Mouse (Mus musculus) myocyte (in vitro differentiated cells): ENCODE data around the gene Aff1. TPM values are rescaled to one million over a fixed set of nuclear protein-coding genes. Genes with fewer than 3 reads are reported as not detected.

Experiments
- H3K27me3 ChIP-seq: one replicate; pipeline ENCODE4 v1.6.1; 2011; ENCODE audit not compliant: control insufficient read depth, insufficient read depth, insufficient read length
- H3K36me3 ChIP-seq: one replicate; pipeline ENCODE4 v1.6.1; 2011; ENCODE audit not compliant: control insufficient read depth, insufficient read depth
- H3K4me2 ChIP-seq: one replicate; pipeline ENCODE4 v1.6.1; 2011; ENCODE audit warnings: low read depth, control low read depth
- H3K4me3 ChIP-seq: one replicate; pipeline ENCODE4 v1.5.1; 2011; ENCODE audit warnings: mild to moderate bottlenecking, control low read depth, moderate library complexity
- H3K79me2 ChIP-seq: one replicate; pipeline ENCODE4 v1.6.1; 2011; ENCODE audit not compliant: control insufficient read depth, insufficient read depth
- H3ac ChIP-seq: one replicate; pipeline ENCODE4 v1.6.1; 2011; ENCODE audit not compliant: control insufficient read depth, insufficient read length
- CEBPB ChIP-seq: IDR thresholded peaks from 2 replicates; pipeline ENCODE4 v1.6.1; 2011; ENCODE audit warnings: mild to moderate bottlenecking, moderate library complexity; ENCODE audit not compliant: poor library complexity, insufficient read depth, severe bottlenecking
- E2F4 ChIP-seq: IDR thresholded peaks from one replicate; pipeline ENCODE4 v1.6.1; 2011; ENCODE audit warnings: mild to moderate bottlenecking, control low read depth, moderate library complexity; ENCODE audit not compliant: insufficient read depth
- MAX ChIP-seq: IDR thresholded peaks from one replicate; pipeline ENCODE4 v1.6.1; 2011; ENCODE audit warnings: low read depth, mild to moderate bottlenecking, control low read depth
- MYOD1 ChIP-seq, 3 experiments: IDR thresholded peaks; one replicate each; pipeline ENCODE4 v1.6.1; 2011; ENCODE audit warnings: control low read depth in 2 of 3, low read depth in 2 of 3, mild to moderate bottlenecking in 2 of 3, moderate library complexity in 1 of 3; ENCODE audit not compliant: insufficient read length in 2 of 3, control insufficient read depth in 1 of 3
- MYOG ChIP-seq, 3 experiments: IDR thresholded peaks; one replicate each; pipeline ENCODE4 v1.6.1; 2011; ENCODE audit warnings: control low read depth in 2 of 3, low read depth in 2 of 3, mild to moderate bottlenecking in 2 of 3; ENCODE audit not compliant: insufficient read length in 2 of 3, control insufficient read depth in 1 of 3, insufficient read depth in 1 of 3
- POLR2A ChIP-seq: IDR thresholded peaks from one replicate; pipeline ENCODE4 v1.6.1; 2011; ENCODE audit warnings: low read depth, mild to moderate bottlenecking, control low read depth, moderate library complexity; ENCODE audit not compliant: insufficient read length
- POLR2AphosphoS2 ChIP-seq: IDR thresholded peaks from one replicate; pipeline ENCODE4 v1.6.1; 2011; ENCODE audit warnings: low read depth, control low read depth; ENCODE audit not compliant: insufficient read length
- REST ChIP-seq: IDR thresholded peaks from one replicate; pipeline ENCODE4 v1.6.1; 2011; ENCODE audit warnings: mild to moderate bottlenecking, control low read depth, moderate library complexity; ENCODE audit not compliant: insufficient read depth, insufficient read length
- SRF ChIP-seq: IDR thresholded peaks from one replicate; pipeline ENCODE4 v1.6.1; 2011; ENCODE audit warnings: low read depth; ENCODE audit not compliant: control insufficient read depth, insufficient read length
- TCF12 ChIP-seq: IDR thresholded peaks from one replicate; pipeline ENCODE4 v1.6.1; 2011; ENCODE audit warnings: mild to moderate bottlenecking, control low read depth; ENCODE audit not compliant: poor library complexity, insufficient read depth, severe bottlenecking
- TCF3 ChIP-seq: IDR thresholded peaks from one replicate; pipeline ENCODE4 v1.6.1; 2011; ENCODE audit warnings: low read depth, control low read depth; ENCODE audit not compliant: insufficient read length
- USF1 ChIP-seq: IDR thresholded peaks from one replicate; pipeline ENCODE4 v1.6.1; 2011; ENCODE audit warnings: low read depth, mild to moderate bottlenecking, control low read depth, moderate library complexity
- polyA plus RNA-seq: library from polyadenylated mRNA; unstranded; fragments of >200 nt; fragmentation: generic; extraction: Trizol; gene quantifications from one replicate; pipeline ENCODE4 v1.2.1, GENCODE M21; 2012; ENCODE audit warnings: missing spikeins

Aff1 gene
- polyA plus RNA-seq, 1 experiment: 16.4 TPM

DNA sequence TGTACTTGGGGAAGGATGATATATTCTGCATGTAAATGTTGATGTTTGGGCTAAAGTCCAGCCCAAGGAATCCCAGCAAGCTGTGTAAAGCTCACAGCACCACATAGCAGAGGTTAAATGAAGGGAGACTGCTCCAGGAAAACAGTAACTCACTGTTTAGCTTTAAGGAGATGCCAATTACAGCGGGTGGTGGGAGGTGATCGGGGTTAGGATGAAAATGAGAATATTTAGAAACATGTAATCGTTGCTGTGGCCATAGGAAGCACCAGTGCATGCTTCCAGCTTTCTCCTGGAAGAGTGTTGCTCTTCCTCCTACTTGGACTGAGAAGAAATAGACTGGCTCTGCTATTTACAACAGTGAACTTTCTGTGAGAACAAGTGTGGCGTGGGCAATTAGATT is 80.1 kb downstream of the Aff1 start:
- TF ChIP-seq TCF12 (no peak), POLR2AphosphoS2 (no peak), SRF (no peak), TCF3 (no peak)
- no peak overlapping the region for H3K4me3 ChIP-seq
- H3K4me2 ChIP-seq: peak overlapping the region; percentile 90
- H3ac ChIP-seq: no peak overlapping the region
- no peaks in the 10 kb centered on the region for H3K36me3 ChIP-seq
- peaks cover 86% of the 10 kb centered on the region for H3K79me2 ChIP-seq
- H3K27me3 ChIP-seq: no peaks in the 10 kb centered on the region

DNA sequence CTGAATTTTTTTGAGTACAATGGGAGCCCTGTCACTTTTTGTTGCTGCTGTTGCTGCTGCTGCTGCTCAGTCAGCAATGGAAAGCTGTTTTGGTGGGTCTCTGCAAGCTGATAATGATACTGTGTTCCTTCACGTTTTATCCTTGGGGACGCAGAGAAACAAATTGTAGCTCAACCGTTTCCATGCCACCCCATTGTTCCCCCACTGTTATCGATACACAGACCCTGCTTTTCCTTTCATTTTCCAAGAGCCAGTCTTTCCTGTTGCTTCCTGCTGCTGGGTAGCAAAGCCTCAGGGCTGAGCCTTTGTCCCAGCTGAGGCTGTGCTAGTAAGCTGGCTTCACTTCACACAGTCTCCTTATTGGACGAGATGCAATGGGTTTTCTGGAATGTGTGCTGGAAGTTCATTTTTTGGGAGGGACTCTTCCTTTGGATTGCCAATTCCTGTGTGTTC is 81.0 kb downstream of the Aff1 start:
- TF ChIP-seq POLR2AphosphoS2 (no peak), TCF12 (no peak), CEBPB (no peak), E2F4 (no peak), MYOD1 (IDR thresholded peaks at IDR 0.05; ENCODE audit: control insufficient read depth in 1 of 3, insufficient read length in 2 of 3, low read depth in 2 of 3) (no peak), MYOG (IDR thresholded peaks at IDR 0.05; ENCODE audit: control insufficient read depth in 1 of 3, insufficient read depth in 1 of 3, insufficient read length in 2 of 3, low read depth in 2 of 3) (no peak), TCF3 (no peak), SRF (no peak), REST (no peak), MAX (no peak), POLR2A (no peak), USF1 (no peak)
- Histone ChIP-seq H3ac (no peak overlapping the region), H3K36me3 (no peaks in the 10 kb centered on the region), H3K4me2 (peak overlapping the region; percentile 90), H3K79me2 (peaks cover 86% of the 10 kb centered on the region), H3K27me3 (no peaks in the 10 kb centered on the region), H3K4me3 (no peak overlapping the region)

DNA sequence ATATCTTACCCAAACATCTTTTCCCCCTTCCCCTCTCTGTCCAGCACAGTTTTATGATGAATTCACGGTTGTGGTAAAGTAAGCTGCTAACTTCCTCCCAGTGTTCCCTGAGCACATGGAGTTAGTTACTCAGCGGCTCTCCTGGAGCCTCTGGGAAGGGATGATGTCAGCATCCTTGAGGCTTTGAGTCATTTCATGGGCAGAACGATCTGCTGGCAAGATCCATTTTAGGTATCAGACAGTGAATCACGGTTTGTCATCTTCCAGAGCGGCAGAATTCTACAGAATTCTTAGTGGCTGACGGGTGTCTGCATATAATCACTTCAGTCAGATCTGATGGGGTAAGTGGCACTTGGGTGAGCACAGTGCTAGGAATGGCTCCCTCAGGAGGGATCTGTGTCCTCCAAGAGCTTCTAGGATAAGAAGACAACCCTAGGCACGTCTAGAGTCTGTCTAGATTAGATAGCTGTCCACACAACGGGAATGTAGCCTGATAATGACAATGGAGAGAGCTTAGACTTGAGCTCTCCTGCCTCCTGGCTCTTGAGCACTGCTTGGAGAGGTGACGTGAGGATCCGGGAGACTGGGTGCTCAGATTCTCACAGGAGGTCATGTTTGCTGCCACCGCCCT is 82.6 kb downstream of the Aff1 start:
- H3K4me2 ChIP-seq: peak overlapping the region; percentile 90
- TF ChIP-seq SRF (peak; percentile 42), MYOG (IDR thresholded peaks at IDR 0.05; ENCODE audit: control insufficient read depth in 1 of 3, insufficient read depth in 1 of 3, insufficient read length in 2 of 3, low read depth in 2 of 3) (no peak), CEBPB (0 out of 2 replicates have a peak, but pooled peaks have one; percentile 15), MAX (peak; percentile 94)

DNA sequence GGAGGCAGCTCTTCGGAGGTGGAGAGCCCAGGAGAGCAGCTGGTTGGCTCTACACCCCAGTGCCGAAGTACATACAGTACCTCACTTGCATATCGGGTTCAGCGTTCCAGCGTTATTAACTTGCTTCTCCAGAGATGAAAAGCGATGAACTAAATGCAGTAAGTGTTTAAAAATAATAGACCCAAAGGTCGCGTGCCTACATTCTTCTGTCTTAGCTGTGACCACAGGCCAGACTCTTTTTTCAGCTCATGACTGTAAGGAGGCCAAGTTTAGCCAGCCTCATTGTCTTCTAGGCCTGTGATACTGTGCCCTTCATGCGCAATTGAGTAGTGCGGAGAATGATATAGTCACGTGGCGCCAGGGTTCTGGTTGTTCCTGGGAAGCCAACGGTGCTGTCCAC is 83.3 kb downstream of the Aff1 start:
- Histone ChIP-seq H3ac (no peak overlapping the region), H3K4me2 (peak overlapping the region; percentile 90), H3K36me3 (no peaks in the 10 kb centered on the region), H3K27me3 (no peaks in the 10 kb centered on the region), H3K4me3 (peak overlapping the region; percentile 7), H3K79me2 (peaks cover 85% of the 10 kb centered on the region)
- TF ChIP-seq USF1: peak; percentile 84
- no peak for TF ChIP-seq POLR2A

More for the DNA sequence above, 82.6 kb downstream of the Aff1 start:
- Histone ChIP-seq H3K4me3 (peak overlapping the region; percentile 7), H3K79me2 (peaks cover 85% of the 10 kb centered on the region), H3K27me3 (no peaks in the 10 kb centered on the region), H3K36me3 (no peaks in the 10 kb centered on the region), H3ac (no peak overlapping the region)

DNA sequence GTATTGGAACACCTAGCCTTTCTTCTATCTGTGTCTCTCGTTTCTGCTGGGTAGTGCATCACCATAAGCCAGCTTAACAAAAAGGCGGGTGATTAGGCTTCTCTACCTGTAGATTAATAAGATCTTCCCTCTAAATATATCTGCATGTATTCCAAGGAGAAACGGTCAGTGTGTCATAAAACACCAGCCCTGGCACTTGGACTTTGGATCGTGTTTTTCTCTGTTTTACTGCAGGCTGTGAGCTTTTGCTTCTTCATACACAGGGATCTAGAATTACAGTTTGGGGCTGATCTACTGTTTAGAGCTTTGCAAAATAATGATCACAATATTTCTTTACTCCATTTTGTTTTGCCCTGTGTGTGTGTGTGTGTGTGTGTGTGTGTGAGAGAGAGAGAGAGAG is 84.7 kb downstream of the Aff1 start:
- H3K79me2 ChIP-seq: peaks cover 85% of the 10 kb centered on the region
- H3K4me3 ChIP-seq: no peak overlapping the region
- peak overlapping the region; percentile 41 for H3K4me2 ChIP-seq
- no peaks in the 10 kb centered on the region for H3K27me3 ChIP-seq
- no peak overlapping the region for H3ac ChIP-seq
- TF ChIP-seq POLR2AphosphoS2 (no peak), E2F4 (no peak), MAX (no peak), SRF (no peak), MYOG (IDR thresholded peaks at IDR 0.05; ENCODE audit: control insufficient read depth in 1 of 3, insufficient read depth in 1 of 3, insufficient read length in 2 of 3, low read depth in 2 of 3) (no peak), CEBPB (no peak), MYOD1 (IDR thresholded peaks at IDR 0.05; ENCODE audit: control insufficient read depth in 1 of 3, insufficient read length in 2 of 3, low read depth in 2 of 3) (no peak), TCF3 (no peak), TCF12 (no peak), REST (no peak), POLR2A (no peak), USF1 (no peak)
- no peaks in the 10 kb centered on the region for H3K36me3 ChIP-seq

DNA sequence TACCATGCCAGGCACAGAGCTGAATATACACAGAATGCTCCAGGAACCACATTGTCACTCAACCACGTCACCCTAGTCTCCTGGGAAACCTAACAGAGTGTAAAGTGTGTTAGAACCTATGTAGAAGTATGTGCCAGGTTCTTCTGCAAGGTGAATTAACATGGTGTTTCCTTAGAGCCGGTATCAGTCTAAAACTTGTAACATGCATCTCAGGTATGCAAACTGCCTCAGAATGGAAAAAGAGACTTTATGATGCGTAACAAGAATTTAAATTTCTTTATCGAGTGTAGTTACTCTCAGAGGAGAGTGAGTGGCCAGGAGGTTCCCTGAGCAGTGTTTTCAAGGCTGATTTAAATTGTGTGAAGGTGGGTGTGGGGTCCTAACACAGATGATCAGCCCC is 85.3 kb downstream of the Aff1 start:
- no peak overlapping the region for H3ac ChIP-seq
- H3K4me2 ChIP-seq: peak overlapping the region; percentile 81
- H3K79me2 ChIP-seq: peaks cover 85% of the 10 kb centered on the region
- no peak for TF ChIP-seq REST
- no peak for TF ChIP-seq POLR2AphosphoS2
- no peak for TF ChIP-seq E2F4
- TF ChIP-seq SRF: no peak
- TF ChIP-seq POLR2A: no peak
- TF ChIP-seq MYOD1 (IDR thresholded peaks at IDR 0.05; ENCODE audit: control insufficient read depth in 1 of 3, insufficient read length in 2 of 3, low read depth in 2 of 3): no peak
- no peak for TF ChIP-seq USF1
- TF ChIP-seq CEBPB: no peak
- TF ChIP-seq TCF12: no peak
- TF ChIP-seq TCF3: no peak
- TF ChIP-seq MAX: no peak
- TF ChIP-seq MYOG (IDR thresholded peaks at IDR 0.05; ENCODE audit: control insufficient read depth in 1 of 3, insufficient read depth in 1 of 3, insufficient read length in 2 of 3, low read depth in 2 of 3): no peak
- no peak overlapping the region for H3K4me3 ChIP-seq
- no peaks in the 10 kb centered on the region for H3K27me3 ChIP-seq
- no peaks in the 10 kb centered on the region for H3K36me3 ChIP-seq
